Mouse (Mus musculus): ENCODE results near the gene Gpsm2. TPM values are rescaled to one million over a fixed set of nuclear protein-coding genes. Genes with fewer than 3 reads are reported as not detected.

Gene Gpsm2
- 1.2 TPM for polyA plus RNA-seq (2014; fragmentation: Illumina TruSeq; extraction: RNeasy Lipid Tissue Mini Kit (QIAGEN cat#74804); ENCODE audit: low read depth, low replicate concordance)

GRCm38 (mm10) chr3:108722036-108722872 lies at the start of gene Gpsm2:
Gene Gpsm2 (minus strand): TSS chr3:108722309.

GRCm38 (mm10) chr3:108739045-108739708 lies 17.1 kb upstream of the Gpsm2 start, which contains the start of gene Aknad1:
Gene Aknad1 (plus strand): TSS chr3:108739658.

GRCm38 (mm10) chr3:108653710-108654379 lies 68.3 kb downstream of the Gpsm2 start, which contains the start of gene Clcc1:
Gene Clcc1 (plus strand): TSS chr3:108653913.

Other genes starting within 250 kb of the Gpsm2 start
- not detected for gene 1700013F07Rik, start 188.2 kb downstream of the Gpsm2 start, polyA plus RNA-seq (2014; fragmentation: Illumina TruSeq; extraction: RNeasy Lipid Tissue Mini Kit (QIAGEN cat#74804); ENCODE audit: low read depth, low replicate concordance)
- not detected for gene 5330417C22Rik, start 185.8 kb downstream of the Gpsm2 start, polyA plus RNA-seq (2014; fragmentation: Illumina TruSeq; extraction: RNeasy Lipid Tissue Mini Kit (QIAGEN cat#74804); ENCODE audit: low read depth, low replicate concordance)
- gene Tmem167b, start 159.8 kb downstream of the Gpsm2 start, polyA plus RNA-seq (2014; fragmentation: Illumina TruSeq; extraction: RNeasy Lipid Tissue Mini Kit (QIAGEN cat#74804); ENCODE audit: low read depth, low replicate concordance) = 31.6 TPM
- gene Taf13, start 150.6 kb downstream of the Gpsm2 start, polyA plus RNA-seq (2014; fragmentation: Illumina TruSeq; extraction: RNeasy Lipid Tissue Mini Kit (QIAGEN cat#74804); ENCODE audit: low read depth, low replicate concordance) = 18.8 TPM
- gene Wdr47, start 131.0 kb downstream of the Gpsm2 start, polyA plus RNA-seq (2014; fragmentation: Illumina TruSeq; extraction: RNeasy Lipid Tissue Mini Kit (QIAGEN cat#74804); ENCODE audit: low read depth, low replicate concordance) = 7.3 TPM
- 76.9 TPM for gene Clcc1, start 68.4 kb downstream of the Gpsm2 start, polyA plus RNA-seq (2014; fragmentation: Illumina TruSeq; extraction: RNeasy Lipid Tissue Mini Kit (QIAGEN cat#74804); ENCODE audit: low read depth, low replicate concordance)
- gene Aknad1, start 17.3 kb upstream of the Gpsm2 start, polyA plus RNA-seq (2014; fragmentation: Illumina TruSeq; extraction: RNeasy Lipid Tissue Mini Kit (QIAGEN cat#74804); ENCODE audit: low read depth, low replicate concordance) = not detected
- gene Stxbp3, start 118.2 kb upstream of the Gpsm2 start, polyA plus RNA-seq (2014; fragmentation: Illumina TruSeq; extraction: RNeasy Lipid Tissue Mini Kit (QIAGEN cat#74804); ENCODE audit: low read depth, low replicate concordance) = 25.7 TPM
- gene Fndc7, start 167.7 kb upstream of the Gpsm2 start, polyA plus RNA-seq (2014; fragmentation: Illumina TruSeq; extraction: RNeasy Lipid Tissue Mini Kit (QIAGEN cat#74804); ENCODE audit: low read depth, low replicate concordance) = not detected
- gene Prpf38b, start 189.4 kb upstream of the Gpsm2 start, polyA plus RNA-seq (2014; fragmentation: Illumina TruSeq; extraction: RNeasy Lipid Tissue Mini Kit (QIAGEN cat#74804); ENCODE audit: low read depth, low replicate concordance) = 43.0 TPM
- not detected for gene Henmt1, start 217.6 kb upstream of the Gpsm2 start, polyA plus RNA-seq (2014; fragmentation: Illumina TruSeq; extraction: RNeasy Lipid Tissue Mini Kit (QIAGEN cat#74804); ENCODE audit: low read depth, low replicate concordance)
- gene Gm9857, start 218.1 kb upstream of the Gpsm2 start, polyA plus RNA-seq (2014; fragmentation: Illumina TruSeq; extraction: RNeasy Lipid Tissue Mini Kit (QIAGEN cat#74804); ENCODE audit: low read depth, low replicate concordance) = not detected

Measured in heart, adult 10 weeks (tissue).